Mouse (Mus musculus): ENCODE results near the gene Acy3.

DNA sequence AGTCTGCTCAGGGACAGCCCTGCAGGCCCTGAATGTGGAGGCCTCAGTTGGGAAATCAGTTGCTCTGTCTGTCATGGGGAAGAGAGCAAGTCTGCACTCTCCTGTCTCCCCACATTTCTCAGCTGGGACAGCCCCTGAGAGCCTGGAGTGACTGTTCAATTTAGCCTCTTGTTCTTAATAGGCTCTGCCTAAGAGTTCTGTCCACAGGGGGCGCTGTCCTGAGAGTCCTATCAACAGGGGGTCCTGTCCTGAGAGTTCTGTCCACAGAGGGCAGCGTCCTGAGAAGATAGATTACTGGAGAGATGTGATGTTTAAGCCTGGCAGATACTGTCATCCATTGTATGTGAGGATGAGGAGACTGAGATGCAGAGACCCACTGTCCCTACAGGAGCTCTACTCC, 23.9 kb upstream of the Acy3 start:
- TF ChIP-seq MAX (IDR thresholded peaks at IDR 0.05; ENCODE audit: low read depth), result no peak
- TF ChIP-seq MYOG (IDR thresholded peaks at IDR 0.05; ENCODE audit: control insufficient read depth in 1 of 3, insufficient read depth in 1 of 3, insufficient read length in 2 of 3, low read depth in 2 of 3), result no peak
- no peak for TF ChIP-seq POLR2A (IDR thresholded peaks at IDR 0.05; ENCODE audit: insufficient read length, low read depth)
- TF ChIP-seq TCF12 (IDR thresholded peaks at IDR 0.05; ENCODE audit: insufficient read depth, poor library complexity, severe bottlenecking), result no peak

Data from myocyte (in vitro differentiated cells).